19 mouse cellular contexts compared by ENCODE assay signal in genomic region chr2:168563184-168563583, GRCm38 (mm10). TPM values are rescaled to one million over a fixed set of nuclear protein-coding genes. Genes with fewer than 3 reads are reported as not detected.
DNase-seq lines count a peak whose midpoint lies in the region; ATAC-seq and TF ChIP-seq lines count a peak whose summit lies in the region.
"Had no signal": no experiment of that assay in that cellular context is flagged by ENCODE, and none has a peak within 500 bp of the region (broad histone marks: within the 10 kb centered on the region; RNA-seq: fewer than 3 reads in every experiment).

No protein-coding gene starts in this region.

- peak overlapping the region; percentile 33 for H3K27ac ChIP-seq in heart, embryonic 10.5 days
- no peak overlapping the region for H3K27ac ChIP-seq in heart, adult 2 months
- H3K27ac ChIP-seq in liver, embryonic 11.5 days (ENCODE audit: low read depth, low read length): no peak overlapping the region; the same call in 1 of the 2 replicates
- no peak overlapping the region for H3K27ac ChIP-seq in liver, embryonic 12.5 days
- H3K27ac ChIP-seq in heart, postnatal 0 days (ENCODE audit: low read depth): no peak overlapping the region
- H3K27ac ChIP-seq: limb, embryonic 13.5 days; neural tube, embryonic 13.5 days had no signal

- no peaks in the 10 kb centered on the region for H3K9me3 ChIP-seq in heart, embryonic 10.5 days
- no peaks in the 10 kb centered on the region for H3K9me3 ChIP-seq in liver, embryonic 11.5 days (ENCODE audit: control insufficient read depth, low read length)
- H3K9me3 ChIP-seq in liver, embryonic 12.5 days (replicated peaks): no peaks in the 10 kb centered on the region
- H3K9me3 ChIP-seq in heart, postnatal 0 days (replicated peaks; ENCODE audit: control insufficient read depth, low read length): no peaks in the 10 kb centered on the region
- H3K9me3 ChIP-seq: forebrain, embryonic 10.5 days; neural tube, embryonic 13.5 days had no signal

- H3K4me3 ChIP-seq in heart, embryonic 10.5 days: no peak overlapping the region
- H3K4me3 ChIP-seq in heart, adult 2 months: no peak overlapping the region
- no peak overlapping the region for H3K4me3 ChIP-seq in liver, embryonic 11.5 days (ENCODE audit: low read depth, low read length)
- no peak overlapping the region for H3K4me3 ChIP-seq in liver, embryonic 12.5 days
- no peak overlapping the region for H3K4me3 ChIP-seq in heart, postnatal 0 days (ENCODE audit: low read depth, low read length)
- H3K4me3 ChIP-seq: forebrain, embryonic 10.5 days; limb, embryonic 13.5 days; neural tube, embryonic 13.5 days had no signal

- WGBS in heart, embryonic 10.5 days: 13% methylated on average over 12 of the region's 12 CpGs
- 37% methylated on average over 12 of the region's 12 CpGs for WGBS in heart, adult 2 months
- 9% methylated on average over 12 of the region's 12 CpGs for WGBS in liver, embryonic 11.5 days
- WGBS in liver, embryonic 12.5 days (ENCODE audit: insufficient replicate concordance): 5% methylated on average over 12 of the region's 12 CpGs
- WGBS in heart, postnatal 0 days: 31% methylated on average over 12 of the region's 12 CpGs

- peaks cover 47% of the 10 kb centered on the region for H3K4me1 ChIP-seq in heart, embryonic 10.5 days
- peaks cover 4% of the 10 kb centered on the region for H3K4me1 ChIP-seq in heart, adult 2 months (ENCODE audit: control insufficient read depth, insufficient read depth, low read length)
- H3K4me1 ChIP-seq in liver, embryonic 11.5 days (replicated peaks; ENCODE audit: control insufficient read depth, insufficient read depth, low read length): peaks cover 11% of the 10 kb centered on the region
- peaks cover 11% of the 10 kb centered on the region for H3K4me1 ChIP-seq in liver, embryonic 12.5 days
- peaks cover 35% of the 10 kb centered on the region for H3K4me1 ChIP-seq in heart, postnatal 0 days (ENCODE audit: control insufficient read depth, insufficient read depth)

- ATAC-seq in liver, embryonic 11.5 days (replicated peaks; ENCODE audit: low FRiP score): 0 out of 2 replicates have a peak, but pooled peaks have one; percentile 43
- no peak for ATAC-seq in liver, embryonic 12.5 days
- ATAC-seq in heart, postnatal 0 days (ENCODE audit: insufficient read depth, low read depth): peak; percentile 27; the same call in 1 of the 2 replicates
- ATAC-seq: inflammation-experienced regulatory T-cells, adult 6 months; midbrain, embryonic 16.5 days had no signal

- no peak for DNase-seq in heart, embryonic 10.5 days (ENCODE audit: low spot score)
- no peak for DNase-seq in heart, adult 2 months
- no peak for DNase-seq in liver, embryonic 11.5 days (ENCODE audit: low spot score)
- DNase-seq in 416B (ENCODE audit: low read depth): peak; percentile 92
- no peak for DNase-seq in heart, postnatal 0 days (ENCODE audit: low spot score)
- no peak for DNase-seq in frontal cortex, postnatal 25 days (ENCODE audit: low spot score in 2 of 2)
- DNase-seq in ovary, postnatal 10 days (ENCODE audit: low spot score): no peak
- DNase-seq: adrenal gland, adult 2 months; B cell, adult 2 months; cerebellum, adult 9-10 months; kidney, postnatal 14 days; layer of hippocampus, postnatal 36 days; lung, postnatal 10 days had no signal

- no peak for TF ChIP-seq CTCF in heart, adult 2 months (IDR thresholded peaks at IDR 0.05)
- TF ChIP-seq CTCF in heart, postnatal 0 days (IDR thresholded peaks at IDR 0.05; ENCODE audit: low read depth): no peak

- no peak overlapping the region for H3K9ac ChIP-seq in heart, adult 2 months (ENCODE audit: low read depth, low read length)
- H3K9ac ChIP-seq in liver, embryonic 11.5 days (ENCODE audit: low read depth, low read length): no peak overlapping the region
- H3K9ac ChIP-seq in liver, embryonic 12.5 days: no peak overlapping the region
- H3K9ac ChIP-seq in heart, postnatal 0 days (replicated peaks; ENCODE audit: low read depth, low read length): no peak overlapping the region
- H3K9ac ChIP-seq: neural tube, embryonic 13.5 days had no signal

- no peak for TF ChIP-seq EP300 in heart, adult 2 months (IDR thresholded peaks at IDR 0.05; ENCODE audit: insufficient read depth, low read depth, low read length)
- TF ChIP-seq EP300 in heart, postnatal 0 days (IDR thresholded peaks at IDR 0.05; ENCODE audit: low read depth): no peak

- peak overlapping the region; percentile 31; the same call in 1 of the 2 replicates for H3K4me2 ChIP-seq in liver, embryonic 11.5 days
- H3K4me2 ChIP-seq in liver, embryonic 12.5 days: no peak overlapping the region; the same call in 1 of the 2 replicates
- H3K4me2 ChIP-seq in heart, postnatal 0 days (ENCODE audit: low read depth, low read length): no peak overlapping the region
- H3K4me2 ChIP-seq: limb, embryonic 13.5 days; neural tube, embryonic 13.5 days had no signal

- no peak for TF ChIP-seq POLR2A in heart, adult 2 months (IDR thresholded peaks at IDR 0.05; ENCODE audit: insufficient read depth, low read depth, low read length)

- H3K36me3 ChIP-seq in heart, embryonic 10.5 days: peaks cover 10% of the 10 kb centered on the region; the same call in 1 of the 2 replicates
- H3K36me3 ChIP-seq in heart, adult 2 months (ENCODE audit: control insufficient read depth, insufficient read depth, low read length): no peaks in the 10 kb centered on the region
- no peaks in the 10 kb centered on the region for H3K36me3 ChIP-seq in liver, embryonic 11.5 days (ENCODE audit: control insufficient read depth, insufficient read depth, low read length)
- H3K36me3 ChIP-seq in liver, embryonic 12.5 days: no peaks in the 10 kb centered on the region
- H3K36me3 ChIP-seq in heart, postnatal 0 days (replicated peaks; ENCODE audit: control insufficient read depth, insufficient read depth, low read length): peaks cover 10% of the 10 kb centered on the region
- H3K36me3 ChIP-seq: forebrain, embryonic 10.5 days; neural tube, embryonic 13.5 days had no signal

- H3K27me3 ChIP-seq in heart, embryonic 10.5 days (ENCODE audit: insufficient read depth, poor library complexity, severe bottlenecking): peaks cover 70% of the 10 kb centered on the region
- no peaks in the 10 kb centered on the region for H3K27me3 ChIP-seq in heart, adult 2 months (ENCODE audit: control insufficient read depth, insufficient read depth, low read length)
- H3K27me3 ChIP-seq in liver, embryonic 11.5 days (replicated peaks; ENCODE audit: control insufficient read depth, insufficient read depth, low read length): peaks cover 18% of the 10 kb centered on the region
- peaks cover 69% of the 10 kb centered on the region for H3K27me3 ChIP-seq in liver, embryonic 12.5 days (replicated peaks)
- no peaks in the 10 kb centered on the region for H3K27me3 ChIP-seq in heart, postnatal 0 days (ENCODE audit: control insufficient read depth, insufficient read depth, low read length)

- H3K79me2 ChIP-seq in heart, adult 2 months (replicated peaks; ENCODE audit: control insufficient read depth, insufficient read depth, low read length): peaks cover 1% of the 10 kb centered on the region; the same call in 1 of the 2 replicates

- intact Hi-C loops in heart, adult 2 months (cut with DNase I): no loop called here

RNA-seq across cellular contexts. Expression of gene Nfatc2, which starts 38.3 kb away (rescaled TPM):
- 2.0 and 4.6 TPM in 2 replicates for polyA plus RNA-seq in heart, embryonic 10.5 days (2016; fragmentation: Nextera tagmentation; extraction: Ambion mirVana)
- 10 to 100 TPM; 11.2 to 18.3 TPM for total RNA-seq in heart, adult 2 months (2021)
- 10.2 and 12.8 TPM in 2 replicates for polyA plus RNA-seq in heart, adult 2 months (2012; rRNA removed)
- polyA plus RNA-seq in liver, embryonic 11.5 days (2014; fragmentation: Nextera tagmentation; extraction: Ambion mirVana): 0.77 TPM in 2 replicates
- 0.29 and 0.41 TPM in 2 replicates for polyA plus RNA-seq in liver, embryonic 12.5 days (2016; fragmentation: Nextera tagmentation; extraction: Ambion mirVana)
- 7.4 and 10.1 TPM in 2 replicates for total RNA-seq in heart, postnatal 0 days (2014; rRNA removed; ENCODE audit: low replicate concordance)
- 7.3 and 8.2 TPM in 2 replicates for polyA plus RNA-seq in heart, postnatal 0 days (2015; fragmentation: Nextera tagmentation; extraction: Ambion mirVana)
